22 mouse cellular contexts compared by ENCODE assay signal in genomic region chr4:107318646-107319045, GRCm38 (mm10). TPM values are rescaled to one million over a fixed set of nuclear protein-coding genes. Genes with fewer than 3 reads are reported as not detected.
"Had no signal": no experiment of that assay in that cellular context is flagged by ENCODE, and none has a peak within 500 bp of the region (broad histone marks: within the 10 kb centered on the region; RNA-seq: fewer than 3 reads in every experiment).

No protein-coding gene starts in this region.

- DNase-seq: gastrocnemius, postnatal 14 days; gastrocnemius, postnatal 36 days; heart, adult 11 months; heart, adult 2 months; heart, postnatal 14 days; heart, postnatal 36 days; kidney, adult 11 months; kidney, adult 2 months; kidney, adult 9 months; kidney, postnatal 14 days; kidney, postnatal 36 days; liver had no signal

- ATAC-seq: hindbrain, postnatal 0 days; intestine, embryonic 16.5 days had no signal

RNA-seq across cellular contexts. Expression of gene Dio1, which starts 11.7 kb away (rescaled TPM):
- total RNA-seq: gastrocnemius, adult 18-20 months; gastrocnemius, postnatal 14 days; gastrocnemius, postnatal 36 days; heart, adult 2 months; heart, postnatal 36 days; hematopoietic stem cell, adult 5-6 weeks; hindbrain, postnatal 0 days; layer of hippocampus, adult 2 months; layer of hippocampus, postnatal 10 days; layer of hippocampus, postnatal 25 days; left cerebral cortex, adult 2 months; left cerebral cortex, postnatal 14 days; left cerebral cortex, postnatal 36 days had no signal
